Mouse (Mus musculus) right cerebral cortex, postnatal 36 days (tissue): ENCODE measurements around the gene Ssr2.

Experiments used
- DNase-seq, 2 experiments: peaks; one replicate each; pipeline ENCODE4 v3.0.0; 2022; ENCODE audit warnings: low spot score in 2 of 2, mixed read lengths in 1 of 2

Gene Ssr2

DNA sequence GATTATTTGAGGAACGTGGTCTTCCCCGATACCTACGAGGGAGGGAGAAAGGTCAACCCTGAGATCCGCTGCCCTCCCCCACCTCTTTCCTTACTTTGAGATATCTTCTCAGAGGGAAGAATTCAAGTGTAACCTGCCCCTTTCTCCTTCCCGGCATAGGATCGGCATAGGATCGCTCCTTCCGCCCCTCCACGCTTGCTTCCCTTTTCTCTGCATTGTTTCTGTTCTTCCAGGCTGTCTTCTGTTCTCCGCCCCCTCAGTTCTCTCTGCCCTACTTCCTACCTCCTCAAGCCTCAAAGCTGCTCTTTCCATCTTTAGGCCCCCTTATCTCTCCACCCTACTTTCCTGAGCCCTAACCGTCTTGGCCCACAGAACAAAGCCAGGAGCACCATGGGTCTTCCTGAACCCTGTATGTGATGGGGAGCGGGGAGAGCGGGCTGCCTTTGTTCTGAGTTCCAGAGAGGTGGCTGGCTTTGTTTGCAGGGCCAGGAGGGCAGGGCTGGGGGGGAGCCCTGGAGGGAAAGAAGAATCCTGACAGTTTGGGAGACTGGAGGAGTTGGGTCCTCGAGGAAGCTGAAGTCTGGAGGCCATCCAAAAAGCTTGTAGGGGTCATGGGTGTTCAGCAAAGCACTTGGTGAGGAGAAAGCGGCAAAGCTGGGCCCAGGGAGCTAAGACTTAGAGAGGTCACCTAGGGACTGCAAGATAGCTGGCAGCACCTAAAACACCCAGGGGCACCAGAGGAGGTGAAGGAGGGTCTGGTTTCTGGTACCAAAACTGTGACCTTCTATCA is 47.9 kb downstream of the Ssr2 start:
- peak in 1 of 2 experiments; percentile 48 for DNase-seq

DNA sequence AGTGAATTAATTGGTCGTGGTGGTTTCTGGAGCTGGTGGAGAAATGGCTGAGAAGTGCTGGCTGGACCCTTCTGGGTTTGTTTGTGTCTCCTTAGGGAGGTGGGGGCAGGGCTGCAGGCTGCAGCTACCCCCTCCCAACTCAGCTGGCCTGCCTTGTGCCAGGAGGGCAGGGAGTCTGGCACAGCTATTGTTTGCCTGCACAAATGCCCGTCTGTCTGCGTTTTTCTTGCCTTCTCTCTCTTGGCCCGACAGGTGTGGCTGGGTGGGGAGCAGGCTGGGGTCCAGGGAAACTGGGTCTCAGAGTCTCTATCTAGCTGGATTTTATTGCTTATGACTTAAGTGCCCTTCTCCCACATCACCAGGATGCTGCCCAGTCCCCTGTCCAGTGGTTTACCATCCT is 48.6 kb downstream of the Ssr2 start:
- no peak for DNase-seq

DNA sequence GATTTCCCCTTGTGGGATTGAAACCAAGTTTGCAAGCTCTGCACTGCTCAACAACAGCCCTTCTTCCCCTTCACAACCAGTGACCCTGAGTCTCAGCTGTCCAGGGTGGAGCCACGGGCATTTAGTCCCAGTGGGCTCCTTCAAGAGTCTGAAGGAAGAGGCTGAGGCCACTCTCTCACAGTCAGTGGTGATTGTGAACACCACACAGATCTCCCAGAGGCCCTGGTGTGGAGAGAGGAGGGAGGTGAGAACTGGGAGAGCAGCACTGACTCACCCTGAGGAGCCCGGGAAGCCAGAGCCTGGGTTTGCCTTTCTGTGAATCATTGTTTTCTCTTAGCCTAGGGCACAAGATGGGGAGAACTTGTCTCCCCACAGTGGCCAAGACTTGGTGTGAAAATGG is 49.3 kb downstream of the Ssr2 start:
- DNase-seq = no peak

DNA sequence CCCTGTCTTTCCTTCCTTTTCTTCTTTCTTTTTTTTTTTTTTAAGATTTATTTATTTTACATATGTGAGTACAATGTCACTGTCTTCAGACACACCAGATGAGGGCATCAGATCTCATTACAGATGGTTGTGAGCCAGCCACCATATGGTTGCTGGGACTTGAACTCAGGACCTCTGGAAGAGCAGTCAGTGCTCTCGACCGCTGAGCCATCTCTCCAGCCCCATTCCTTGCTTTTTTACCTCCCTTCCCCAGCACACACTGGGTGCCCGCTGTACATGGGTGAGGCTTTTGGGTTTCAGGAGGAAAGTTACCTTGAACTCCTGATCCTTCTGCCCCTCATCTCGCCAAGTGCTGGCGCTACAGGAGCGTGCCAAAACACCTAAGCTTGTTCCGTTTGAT is 49.9 kb downstream of the Ssr2 start:
- no peak for DNase-seq

DNA sequence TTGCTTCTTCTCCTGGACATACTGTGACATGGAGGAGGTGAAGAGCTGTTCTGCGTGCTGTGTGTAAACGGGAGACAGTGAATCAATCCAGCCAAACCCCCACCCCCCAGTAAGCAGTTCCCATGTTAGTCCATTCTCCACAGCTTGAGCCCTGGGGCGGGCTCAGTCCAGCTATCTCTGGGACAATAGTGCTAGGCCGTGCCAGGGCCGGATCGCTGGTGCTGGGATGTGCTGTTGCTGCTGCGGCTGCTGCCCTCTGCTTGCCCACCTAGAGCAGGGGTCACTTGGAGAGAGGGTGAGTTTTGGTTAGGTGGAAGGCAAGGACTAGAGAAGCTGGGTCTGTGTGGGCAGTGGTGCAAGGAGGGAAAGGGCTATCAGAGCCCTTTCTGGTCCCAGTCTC is 50.6 kb downstream of the Ssr2 start:
- no peak for DNase-seq

GRCm38 (mm10) chr3:88627114-88627513 is 51.4 kb downstream of the Ssr2 start:
- no peak for DNase-seq

GRCm38 (mm10) chr3:88627535-88627934 is 51.9 kb downstream of the Ssr2 start:
- DNase-seq = no peak

DNA sequence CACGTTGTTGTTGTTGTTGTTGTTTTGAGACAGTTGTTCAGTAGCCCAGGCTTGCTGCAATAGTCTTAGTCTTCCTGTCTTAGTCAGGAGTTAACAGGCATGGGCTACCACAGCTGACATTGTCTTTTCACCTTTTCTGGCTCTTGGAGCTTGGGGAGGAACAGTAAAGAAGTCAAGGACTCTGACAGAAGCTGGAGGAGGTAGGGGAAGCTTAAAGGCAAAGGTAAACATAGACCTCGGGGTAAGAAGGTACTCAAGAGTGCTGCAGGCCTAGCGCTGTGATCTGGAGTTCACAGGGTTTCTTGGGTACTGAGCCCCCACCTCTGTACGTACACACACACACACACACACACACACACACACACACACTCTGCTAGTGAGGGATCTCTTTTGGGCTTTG is 53.1 kb downstream of the Ssr2 start:
- DNase-seq = no peak

GRCm38 (mm10) chr3:88629244-88629643 is 53.6 kb downstream of the Ssr2 start:
- DNase-seq = peak; percentile 86 to 91

GRCm38 (mm10) chr3:88630018-88630417 is 54.3 kb downstream of the Ssr2 start:
- DNase-seq = no peak

DNA sequence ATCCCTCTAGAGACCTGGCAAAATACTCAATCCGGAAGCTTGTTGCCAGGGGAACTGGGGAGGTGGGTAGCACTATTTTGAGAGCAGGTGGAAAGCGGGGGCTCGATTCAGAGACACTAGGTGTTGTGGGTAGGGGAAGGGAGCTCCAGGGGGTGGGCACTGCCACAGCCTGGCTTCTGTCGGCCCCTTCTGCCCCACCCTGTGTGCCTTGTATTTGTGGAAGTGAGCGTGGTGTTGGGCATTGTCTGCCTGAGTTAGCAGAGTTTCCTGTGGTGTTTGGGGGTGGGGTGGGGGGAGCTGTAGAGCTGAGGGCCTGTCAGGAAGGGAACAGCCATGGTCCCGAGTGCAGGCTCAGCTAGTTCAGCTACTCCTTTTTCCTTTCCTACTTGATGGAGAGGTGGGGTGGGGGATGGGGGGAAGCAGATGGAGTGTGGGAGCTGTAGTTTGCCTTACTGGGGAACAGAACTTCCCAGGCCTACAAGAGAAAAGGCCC is 55.2 kb downstream of the Ssr2 start:
- peak; percentile 67 to 80 for DNase-seq

- DNase-seq = no peak
Measured at GRCm38 (mm10) chr3:88631921-88632587, 56.4 kb downstream of the Ssr2 start.

- DNase-seq = no peak
Measured at GRCm38 (mm10) chr3:88633056-88633455, 57.4 kb downstream of the Ssr2 start.

DNA sequence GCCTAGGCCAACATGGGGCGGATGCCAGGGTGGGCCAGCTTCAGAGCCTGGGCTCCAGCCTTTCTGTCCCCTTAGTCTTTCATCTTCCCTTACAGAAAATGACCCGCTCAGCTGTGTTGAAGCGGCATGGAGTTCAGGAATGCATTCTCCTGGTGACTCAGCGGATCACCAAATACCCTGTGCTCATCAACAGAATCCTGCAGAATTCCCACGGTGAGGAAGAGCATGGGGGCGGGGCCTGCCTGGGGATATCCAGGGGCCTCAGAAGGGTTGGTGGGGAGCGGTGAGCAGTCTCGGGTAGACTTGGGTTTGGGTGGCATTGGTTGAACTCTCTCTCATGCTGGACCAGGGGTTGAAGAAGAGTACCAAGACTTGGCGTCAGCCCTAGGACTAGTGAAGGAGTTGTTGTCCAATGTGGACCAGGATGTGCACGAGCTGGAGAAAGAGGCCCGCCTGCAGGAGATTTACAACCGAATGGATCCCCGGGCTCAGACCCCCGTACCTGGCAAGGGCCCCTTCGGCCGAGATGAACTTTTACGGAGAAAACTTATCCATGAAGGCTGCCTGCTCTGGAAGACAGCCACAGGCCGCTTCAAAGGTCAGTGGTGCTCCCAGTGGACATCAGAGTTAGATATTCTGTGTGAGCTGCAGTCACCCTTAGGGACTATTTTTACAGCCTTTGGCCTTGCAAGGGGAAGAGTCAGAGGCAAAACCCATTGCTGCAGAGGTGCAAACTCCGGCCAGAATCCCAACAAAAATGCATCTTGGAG is 60.0 kb downstream of the Ssr2 start:
- DNase-seq = no peak

DNA sequence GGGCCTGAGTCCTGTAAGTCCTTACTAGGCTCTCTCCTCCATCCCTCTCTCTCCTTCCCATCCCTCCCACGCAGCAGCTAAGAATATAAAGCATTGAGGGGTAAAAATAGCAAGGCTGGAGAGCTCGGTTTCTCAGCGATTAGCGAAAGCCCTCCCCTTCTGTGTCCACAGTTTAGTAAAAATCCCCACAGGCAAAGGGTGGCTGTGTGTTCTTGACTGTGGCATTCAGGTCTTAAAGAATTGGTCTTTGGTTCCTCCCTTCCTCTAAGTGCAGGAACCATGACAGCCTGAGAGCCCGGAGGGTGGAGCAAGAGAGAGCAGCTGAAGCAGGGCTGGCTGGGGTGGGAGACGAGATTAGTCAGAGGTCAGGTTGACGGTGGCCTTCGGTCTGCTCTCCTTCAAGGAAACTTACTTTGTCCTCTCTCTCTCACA is 60.9 kb downstream of the Ssr2 start:
- no peak for DNase-seq

GRCm38 (mm10) chr3:88637134-88637533 is 61.5 kb downstream of the Ssr2 start:
- no peak for DNase-seq
